Mouse (Mus musculus) Patski (cell line): ENCODE measurements around the gene Clic1. TPM values are rescaled to one million over a fixed set of nuclear protein-coding genes. Genes with fewer than 3 reads are reported as not detected.

Source experiments
- ATAC-seq: fragments of 100-300 bp; one replicate; pipeline ENCODE4 v1.8.0; 2021
- CTCF ChIA-PET: fragments of 350-600 bp; sonication (Branson Sonifier 250); formaldehyde crosslinking; loops from one replicate; lab custom pipeline; 2022; ENCODE audit warnings: inconsistent platforms; lab: Charles Lee
- POLR2A ChIA-PET: fragments of 350-600 bp; sonication (Branson Sonifier 250); formaldehyde crosslinking; loops from one replicate; lab custom pipeline; 2022; ENCODE audit warnings: antibody characterized with exemption, inconsistent platforms; lab: Charles Lee
- DNase-seq: peaks from one replicate; pipeline ENCODE4 v3.0.0-alpha.2; 2011; ENCODE audit warnings: low read depth, low spot score
- H3K27me3 ChIP-seq: fragments of 371-371 bp; one replicate; pipeline ENCODE4 v1.5.1; 2021
- CTCF ChIP-seq: fragments of 100-300 bp; IDR thresholded peaks from one replicate; pipeline ENCODE4 v1.5.1; 2021
- in situ Hi-C: fragments of 300-500 bp; cut with MboI; formaldehyde crosslinking; loops from 3 replicates; pipeline ENCODE4 v1.11.1; 2018; ENCODE audit warnings: low pct_unique_long_range_greater_than_20kb, mixed read lengths
- polyA plus RNA-seq: library from polyadenylated mRNA; unstranded; gene quantifications from one replicate; pipeline ENCODE4 v1.2.3, GENCODE M21; 2021

Clic1 gene
- polyA plus RNA-seq, 1 experiment from 2014 or later, result 671 TPM

DNA sequence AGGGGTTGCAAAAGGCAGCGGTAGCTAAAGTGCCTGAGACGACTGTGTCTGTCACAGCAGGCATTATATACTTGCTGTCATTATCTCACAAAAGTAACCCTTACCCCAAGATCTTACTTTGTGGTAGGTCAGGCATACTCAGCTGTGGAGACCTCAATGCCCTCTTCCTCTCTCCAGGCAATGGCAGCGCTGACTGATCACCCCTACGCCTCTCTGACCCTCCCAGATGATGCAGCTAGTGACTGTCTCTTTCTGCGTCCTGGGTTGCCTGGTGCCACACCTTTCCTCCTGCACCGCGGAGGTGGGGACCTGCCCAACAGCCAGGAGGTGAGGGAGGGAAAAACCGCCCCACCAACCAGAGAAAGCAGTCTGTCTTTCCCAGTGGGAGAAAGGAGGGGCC, 11.5 kb downstream of the Clic1 start:
- POLR2A ChIA-PET, result interaction anchor here (0.6 to 1.3 kb wide), 2 partner anchors 10 to 25 kb away, joined by 3 read pairs; no protein-coding TSS in a partner anchor
- TF ChIP-seq CTCF, result no peak
- ATAC-seq (no peak), DNase-seq (no peak)
- no peaks in the 10 kb centered on the region for H3K27me3 ChIP-seq
- CTCF ChIA-PET, result interaction anchor here (1.2 kb wide), 1 partner anchor 41 kb away, joined by 3 read pairs; no protein-coding TSS in a partner anchor
- in situ Hi-C loops, result loop anchor here (5.0 kb wide), 1 partner anchor 39 kb away; no protein-coding TSS in a partner anchor

DNA sequence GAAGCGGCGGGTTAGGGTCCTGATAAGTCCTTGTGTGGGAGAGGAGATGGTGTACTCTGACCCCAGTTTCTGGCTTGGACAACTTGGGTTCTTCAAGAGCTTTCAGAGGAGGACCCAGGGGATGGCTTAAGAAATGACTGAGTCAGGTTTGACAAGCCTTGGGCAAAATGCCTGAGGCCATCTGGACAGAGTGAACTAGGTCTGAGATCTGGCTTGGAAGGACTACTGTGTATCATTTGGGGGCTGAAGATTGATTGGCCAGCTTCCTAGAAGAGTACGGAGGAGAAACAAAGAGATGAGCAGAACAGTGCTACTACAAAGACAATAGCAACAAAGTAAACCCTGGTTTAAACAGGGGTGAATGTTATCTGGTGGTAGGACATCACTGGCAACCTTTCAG, 13.7 kb downstream of the Clic1 start:
- in situ Hi-C loops, result loop anchor here (5.0 kb wide), 1 partner anchor 41 kb away; no protein-coding TSS in a partner anchor
- CTCF ChIA-PET, result interaction anchor here (1.5 kb wide), 1 partner anchor 43 kb away, joined by 3 read pairs; no protein-coding TSS in a partner anchor
- DNase-seq, result no peak
- no peak for ATAC-seq
- TF ChIP-seq CTCF, result no peak
- no peaks in the 10 kb centered on the region for H3K27me3 ChIP-seq
- POLR2A ChIA-PET, result interaction anchor here (0.6 to 1.3 kb wide), 3 partner anchors 15 to 45 kb away, joined by 3 to 7 read pairs (median 5); no protein-coding TSS in a partner anchor

DNA sequence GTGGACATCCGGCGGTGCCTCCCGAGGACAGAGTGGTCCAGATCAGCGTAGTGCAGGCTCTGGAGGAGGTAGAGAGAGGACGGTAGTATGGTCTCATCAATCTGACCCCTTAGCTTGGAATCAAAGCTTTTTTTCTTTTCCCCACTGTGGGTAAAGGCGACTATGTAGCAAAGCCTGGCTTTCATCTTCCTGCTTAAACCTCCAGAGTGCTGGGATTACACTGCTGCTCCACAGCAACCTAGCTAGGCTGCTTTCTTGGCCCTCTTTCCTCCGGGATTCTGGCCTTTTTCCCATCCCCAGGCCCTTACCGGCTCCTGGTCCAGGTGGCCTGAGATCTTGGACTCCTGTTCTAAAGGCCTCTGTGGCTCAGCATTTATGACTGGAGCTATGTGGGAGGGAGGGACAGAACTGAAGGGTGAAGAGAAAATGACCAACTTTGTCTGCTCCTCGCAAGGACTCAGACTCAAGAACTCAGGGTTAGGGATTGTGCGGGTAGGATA, 14.7 kb downstream of the Clic1 start:
- no peaks in the 10 kb centered on the region for H3K27me3 ChIP-seq
- TF ChIP-seq CTCF, result no peak
- CTCF ChIA-PET, result interaction anchor here (1.4 to 1.5 kb wide), 2 partner anchors 12 to 42 kb away, joined by 3 to 4 read pairs; partner anchors contain the start of gene Ly6g6e
- DNase-seq, result no peak
- POLR2A ChIA-PET, result interaction anchor here (1.1 kb wide), 1 partner anchor 16 kb away, joined by 5 read pairs; no protein-coding TSS in a partner anchor
- no peak for ATAC-seq
- in situ Hi-C loops, result loop anchor here (5.0 kb wide), 1 partner anchor 42 kb away; no protein-coding TSS in a partner anchor

DNA sequence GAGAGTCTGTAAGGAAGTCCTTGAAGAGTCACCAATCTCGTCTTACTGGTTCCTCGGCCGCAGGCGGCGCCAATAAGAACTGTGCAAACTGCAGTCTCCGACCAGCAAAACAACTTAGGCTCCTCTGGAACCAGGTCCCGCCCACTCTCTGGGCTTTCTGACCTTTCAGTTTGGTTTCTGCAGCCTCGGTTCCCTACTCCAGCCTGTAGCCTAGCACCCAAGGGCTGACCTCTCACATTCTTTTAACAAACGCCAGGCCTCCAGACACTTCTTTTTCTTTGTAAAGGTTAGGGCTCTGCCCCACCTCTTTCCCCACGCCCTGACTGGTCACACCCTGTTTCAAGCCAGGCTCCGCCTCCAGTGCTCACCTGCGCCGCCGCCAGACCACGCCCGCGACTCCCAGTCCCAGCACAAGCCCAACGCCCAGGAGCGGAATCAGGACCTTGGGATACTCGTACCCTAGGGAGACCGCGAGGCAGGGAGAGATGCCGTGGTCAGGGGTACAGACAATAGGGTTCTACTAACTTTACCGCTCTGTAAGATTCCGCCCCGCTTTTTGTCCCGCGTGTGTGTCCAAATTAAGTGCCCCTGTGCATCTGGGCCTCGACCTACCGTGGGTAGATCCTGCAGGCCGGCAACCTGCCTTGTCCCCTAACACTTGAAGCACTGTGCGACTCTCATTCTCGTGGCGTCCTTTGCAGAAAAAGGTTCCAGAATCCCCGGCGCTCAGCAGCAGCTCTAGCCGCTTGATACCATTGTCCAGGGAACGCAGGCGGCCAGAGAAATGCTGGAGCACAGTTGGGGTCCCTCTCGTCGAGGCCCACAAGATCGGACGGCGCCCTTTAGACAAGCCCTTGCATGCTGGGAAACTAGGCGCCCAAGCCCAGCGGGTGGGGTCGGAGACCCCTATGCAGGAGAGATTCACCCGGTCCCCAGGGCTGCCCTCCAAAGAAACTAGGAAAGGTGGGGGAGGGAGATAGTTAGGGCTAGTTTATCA, 15.5 kb downstream of the Clic1 start, which contains the start of gene Ly6g6c:
TSS of gene Ly6g6c (plus strand) at position 438 of the 997 bp plus-strand sequence.
- in situ Hi-C loops, result loop anchor here (5.0 kb wide), 1 partner anchor 43 kb away; no protein-coding TSS in a partner anchor
- H3K27me3 ChIP-seq, result no peaks in the 10 kb centered on the region
- no peak for DNase-seq
- CTCF ChIA-PET, result interaction anchor here (1.4 kb wide), 1 partner anchor 11 kb away, joined by 4 read pairs; the partner anchor contains the start of gene Ly6g6e
- no peak for TF ChIP-seq CTCF
- no peak for ATAC-seq
- POLR2A ChIA-PET, result no interaction called here

DNA sequence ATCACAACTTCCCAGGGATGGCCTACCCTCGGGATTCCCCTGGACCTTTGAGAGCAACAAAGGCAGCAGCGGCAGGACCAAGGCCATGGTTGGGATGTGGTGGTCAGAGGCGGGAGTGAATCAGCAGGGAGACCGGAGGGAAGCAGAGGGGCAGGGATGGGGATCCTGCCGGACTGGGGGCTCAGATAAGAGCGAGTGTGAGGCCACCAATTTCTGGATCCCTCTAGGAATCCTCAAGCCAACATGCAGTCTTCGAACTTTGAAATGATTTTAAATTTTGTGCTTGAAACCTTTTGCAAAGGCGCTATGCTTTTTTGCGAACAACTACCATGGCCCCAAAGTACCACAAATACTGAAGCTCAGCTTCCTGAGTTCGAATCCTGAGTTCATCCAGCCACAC, 16.3 kb downstream of the Clic1 start, which contains the start of gene Mpig6b:
TSS of gene Mpig6b (minus strand) at position 101 of the 400 bp plus-strand sequence.
- no peak for DNase-seq

DNA sequence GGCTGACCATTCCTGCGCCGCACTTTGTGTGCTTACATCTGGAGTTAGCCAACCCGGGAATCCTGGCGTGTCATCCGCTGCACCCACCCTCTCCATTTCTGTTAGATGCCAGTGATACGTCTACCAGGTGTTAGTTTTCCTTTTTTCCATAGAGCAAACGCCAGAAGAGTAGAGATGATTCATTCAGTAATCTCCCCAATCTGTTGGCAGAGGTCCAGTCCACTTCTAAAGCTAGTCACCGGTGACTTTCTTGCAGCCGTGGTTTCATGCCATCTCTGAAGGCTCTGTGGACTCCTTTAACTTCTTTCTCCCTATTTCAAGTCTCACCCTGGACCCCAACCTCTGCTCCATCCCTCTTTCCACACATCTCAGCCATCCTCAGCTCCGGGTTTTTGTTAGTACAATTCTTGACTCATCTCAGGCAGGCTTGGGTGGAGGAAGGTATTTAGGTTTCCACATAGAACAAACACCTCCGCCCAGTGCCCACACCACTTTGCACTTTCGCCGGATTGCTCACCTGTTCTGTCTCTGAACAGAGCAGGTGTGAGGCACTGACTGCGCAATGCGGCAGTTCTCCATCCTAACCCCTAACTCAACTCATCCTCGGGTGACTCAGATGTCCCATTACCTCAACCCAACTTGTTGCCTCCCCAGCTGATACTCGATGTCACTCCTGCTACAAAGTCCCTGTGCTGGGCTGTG, 18.6 kb downstream of the Clic1 start:
- in situ Hi-C loops, result no loop called here
- POLR2A ChIA-PET, result no interaction called here
- no peak for TF ChIP-seq CTCF
- CTCF ChIA-PET, result no interaction called here
- DNase-seq (no peak), ATAC-seq (no peak)
- H3K27me3 ChIP-seq, result no peaks in the 10 kb centered on the region

More for the DNA sequence above, 16.3 kb downstream of the Clic1 start, which contains the start of gene Mpig6b:
- ChIA-PET POLR2A (interaction anchor here (0.6 kb wide), 1 partner anchor 23 kb away, joined by 3 read pairs; the partner anchor contains the start of gene Abhd16a), CTCF (no interaction called here)
- no peak for ATAC-seq
- TF ChIP-seq CTCF, result no peak
- in situ Hi-C loops, result no loop called here
- no peaks in the 10 kb centered on the region for H3K27me3 ChIP-seq

DNA sequence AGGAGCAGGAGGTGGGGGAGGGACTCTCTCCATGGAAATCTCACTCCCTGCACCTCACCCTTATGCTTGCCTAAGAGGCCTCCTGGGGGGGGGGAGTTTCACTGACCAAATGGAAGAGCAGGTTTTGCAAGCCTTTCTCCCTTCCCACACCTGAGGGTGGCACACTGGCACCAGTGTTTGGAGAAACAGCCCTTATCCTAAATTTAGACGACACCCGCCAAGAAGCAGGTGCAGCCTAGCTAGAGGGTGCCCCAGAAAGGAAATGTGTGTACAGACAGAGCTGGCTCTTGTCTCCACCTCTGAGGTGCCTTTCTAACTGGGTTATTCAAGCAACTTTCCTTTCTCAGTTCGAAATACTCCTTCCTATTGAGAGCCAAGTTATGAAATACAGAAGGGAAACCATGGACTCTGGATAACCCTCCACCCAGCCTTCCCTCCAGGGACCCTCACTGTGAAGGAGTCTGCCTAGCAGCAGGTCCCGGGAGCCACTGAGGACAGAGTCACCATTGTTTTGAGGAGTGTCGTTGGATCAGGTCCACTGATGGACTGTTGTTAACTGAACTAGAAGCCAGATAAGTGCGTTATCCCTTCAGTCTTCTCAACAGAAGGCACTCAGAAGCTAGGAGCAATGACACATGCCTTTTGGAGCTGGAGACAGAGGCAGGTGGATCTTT, 20.9 kb downstream of the Clic1 start:
- POLR2A ChIA-PET, result interaction anchor here (0.7 to 1.7 kb wide), 2 partner anchors 19 to 103 kb away, joined by 4 read pairs; no protein-coding TSS in a partner anchor
- CTCF ChIA-PET, result no interaction called here
- no peak for ATAC-seq

DNA sequence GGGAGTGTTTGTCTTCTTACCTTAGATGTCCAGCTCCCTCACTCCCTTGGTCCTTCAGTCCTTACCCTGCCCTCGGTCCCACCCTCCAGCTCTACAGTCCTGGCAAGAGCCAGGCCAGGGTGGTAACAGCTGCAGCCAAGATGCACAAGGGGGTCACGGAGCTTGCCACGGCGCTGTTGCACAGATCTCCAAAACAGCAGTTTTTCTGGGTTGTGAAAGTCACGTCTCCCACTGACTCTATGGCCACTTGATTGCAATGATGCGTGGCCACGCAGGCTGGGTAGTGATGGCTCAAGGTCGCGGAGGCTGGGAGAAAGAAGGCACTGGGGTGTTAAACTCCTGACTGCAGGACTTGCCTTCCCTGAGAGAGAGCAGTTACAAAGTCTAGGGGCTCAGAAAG, 21.7 kb downstream of the Clic1 start:
- POLR2A ChIA-PET, result interaction anchor here (1.7 kb wide), 1 partner anchor 19 kb away, joined by 4 read pairs; no protein-coding TSS in a partner anchor
- CTCF ChIA-PET, result no interaction called here
- in situ Hi-C loops, result no loop called here
- ATAC-seq (no peak), DNase-seq (no peak)
- H3K27me3 ChIP-seq, result no peaks in the 10 kb centered on the region
- no peak for TF ChIP-seq CTCF

More for the DNA sequence above, 20.9 kb downstream of the Clic1 start:
- no peak for TF ChIP-seq CTCF
- in situ Hi-C loops, result no loop called here
- no peak for DNase-seq
- H3K27me3 ChIP-seq, result no peaks in the 10 kb centered on the region

DNA sequence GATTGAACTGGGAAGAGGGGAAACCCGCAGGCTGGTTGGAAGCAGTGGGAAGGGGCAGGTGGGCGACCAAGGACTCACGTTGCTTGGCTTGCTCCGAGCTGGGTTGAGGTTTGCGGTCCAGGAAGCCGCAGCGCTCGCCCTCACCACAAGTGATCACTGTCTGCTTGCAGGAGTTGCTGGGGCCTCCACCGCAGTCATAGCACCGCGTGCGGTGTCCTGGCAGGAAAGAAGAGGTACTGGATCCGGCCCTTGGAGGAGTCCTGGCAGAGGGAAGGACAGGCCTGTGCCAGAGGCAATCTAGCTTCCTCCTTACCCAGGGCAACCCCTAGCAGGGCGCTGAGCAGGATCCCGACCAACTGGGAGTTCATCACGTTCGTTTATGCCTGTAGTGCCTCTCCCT, 24.3 kb downstream of the Clic1 start:
- TF ChIP-seq CTCF, result no peak
- DNase-seq (no peak), ATAC-seq (no peak)
- no peaks in the 10 kb centered on the region for H3K27me3 ChIP-seq
- in situ Hi-C loops, result no loop called here
- CTCF ChIA-PET, result no interaction called here
- POLR2A ChIA-PET, result no interaction called here
